Mouse (Mus musculus) MEL (cell line): ENCODE data around the gene Ggt5. TPM values are rescaled to one million over a fixed set of nuclear protein-coding genes. Genes with fewer than 3 reads are reported as not detected.

Source experiments
- DNase-seq: peaks from one replicate; pipeline ENCODE4 v3.0.0; 2011; ENCODE audit warnings: low read depth, low spot score
- H3K27ac ChIP-seq: 2 replicates; pipeline ENCODE4 v1.5.1; 2012; ENCODE audit warnings: low read depth, mild to moderate bottlenecking, control low read depth, low read length, moderate library complexity; ENCODE audit not compliant: control insufficient read depth
- H3K27me3 ChIP-seq, 2 experiments: fragments of 150-350 bp in 1 of 2; sonication (generic) in 1 of 2; 2 replicates each; pipeline ENCODE4 v1.6.1; 2012; ENCODE audit warnings: low read length in 2 of 2, mild to moderate bottlenecking in 2 of 2, improper control_type of control experiment in 1 of 2, moderate library complexity in 1 of 2; ENCODE audit not compliant: insufficient read depth in 2 of 2, control insufficient read depth in 1 of 2
- H3K36me3 ChIP-seq, 2 experiments: 2 replicates each; pipeline ENCODE4 v1.6.1; 2012 to 2014; ENCODE audit warnings: low read length in 2 of 2, improper control_type of control experiment in 1 of 2, inconsistent platforms in 1 of 2, mild to moderate bottlenecking in 1 of 2; ENCODE audit not compliant: insufficient read depth in 2 of 2, control insufficient read depth in 1 of 2
- H3K4me1 ChIP-seq, 2 experiments: fragments of 150-350 bp in 1 of 2; sonication (generic) in 1 of 2; 2 replicates each; pipeline ENCODE4 v1.6.1; 2012; ENCODE audit warnings: low read length in 2 of 2, improper control_type of control experiment in 1 of 2, mild to moderate bottlenecking in 1 of 2; ENCODE audit not compliant: insufficient read depth in 2 of 2, control insufficient read depth in 1 of 2
- H3K4me3 ChIP-seq, 2 experiments: fragments of 150-350 bp in 1 of 2; sonication (generic) in 1 of 2; 2 replicates each; pipeline ENCODE4 v1.5.1; 2012; ENCODE audit warnings: low read depth in 2 of 2, low read length in 2 of 2, mild to moderate bottlenecking in 2 of 2, moderate library complexity in 2 of 2, control low read depth in 1 of 2, improper control_type of control experiment in 1 of 2; ENCODE audit not compliant: control insufficient read depth in 1 of 2, insufficient read depth in 1 of 2
- H3K79me2 ChIP-seq: 2 replicates; pipeline ENCODE4 v1.6.1; 2012; ENCODE audit warnings: mild to moderate bottlenecking, low read length, moderate library complexity; ENCODE audit not compliant: control insufficient read depth, poor library complexity, insufficient read depth
- H3K9ac ChIP-seq: 2 replicates; pipeline ENCODE4 v1.6.1; 2012; ENCODE audit warnings: low read depth, mild to moderate bottlenecking, control low read depth, low read length, moderate library complexity; ENCODE audit not compliant: control insufficient read depth, poor library complexity, severe bottlenecking
- H3K9me3 ChIP-seq: fragments of 150-350 bp; sonication (generic); replicated peaks from 2 replicates; pipeline ENCODE4 v1.6.1; 2012; ENCODE audit warnings: mild to moderate bottlenecking, low read length, improper control_type of control experiment, moderate library complexity; ENCODE audit not compliant: insufficient read depth
- BHLHE40 ChIP-seq: IDR thresholded peaks from 2 replicates; pipeline ENCODE4 v1.6.1; 2012; ENCODE audit warnings: low read depth, mild to moderate bottlenecking, inconsistent platforms, low read length, improper control_type of control experiment, borderline replicate concordance
- CHD1 ChIP-seq: IDR thresholded peaks from 2 replicates; pipeline ENCODE4 v1.6.1; 2012; ENCODE audit warnings: low read depth, mild to moderate bottlenecking, inconsistent platforms, low read length, improper control_type of control experiment
- CHD2 ChIP-seq: IDR thresholded peaks from 2 replicates; pipeline ENCODE4 v1.6.1; 2011; ENCODE audit warnings: low read length, improper control_type of control experiment
- CTCF ChIP-seq, 3 experiments: IDR thresholded peaks in 2 of 3; conservative IDR thresholded peaks in 1 of 3; 2 replicates each; pipeline ENCODE4 v1.5.1; 2011 to 2012; ENCODE audit warnings: low read length in 3 of 3, low read depth in 2 of 3, mild to moderate bottlenecking in 2 of 3, improper control_type of control experiment in 1 of 3, inconsistent platforms in 1 of 3, mixed read lengths in 1 of 3, moderate library complexity in 1 of 3; ENCODE audit not compliant: control insufficient read depth in 1 of 3, insufficient read depth in 1 of 3, poor library complexity in 1 of 3, severe bottlenecking in 1 of 3
- E2F4 ChIP-seq: IDR thresholded peaks from 2 replicates; pipeline ENCODE4 v1.6.1; 2011; ENCODE audit warnings: low read depth, low read length, improper control_type of control experiment, borderline replicate concordance
- ELF1 ChIP-seq: IDR thresholded peaks from 2 replicates; pipeline ENCODE4 v1.6.1; 2014; ENCODE audit warnings: low read depth, mild to moderate bottlenecking, inconsistent platforms, low read length, improper control_type of control experiment, moderate library complexity
- EP300 ChIP-seq, 2 experiments: IDR thresholded peaks; 2 replicates each; pipeline ENCODE4 v1.6.1; 2011; ENCODE audit warnings: improper control_type of control experiment in 2 of 2, low read length in 2 of 2, low read depth in 1 of 2, mild to moderate bottlenecking in 1 of 2
- ETS1 ChIP-seq: IDR thresholded peaks from 2 replicates; pipeline ENCODE4 v1.6.1; 2012; ENCODE audit warnings: low read depth, mild to moderate bottlenecking, inconsistent platforms, low read length, improper control_type of control experiment, moderate library complexity
- GABPA ChIP-seq: IDR thresholded peaks from 2 replicates; pipeline ENCODE4 v1.6.1; 2012; ENCODE audit warnings: low read depth, mild to moderate bottlenecking, inconsistent platforms, low read length, improper control_type of control experiment, moderate library complexity
- GATA1 ChIP-seq: IDR thresholded peaks from 2 replicates; pipeline ENCODE4 v1.6.1; 2011; ENCODE audit warnings: low read depth, low read length, improper control_type of control experiment
- HCFC1 ChIP-seq: IDR thresholded peaks from 2 replicates; pipeline ENCODE4 v1.6.1; 2012; ENCODE audit warnings: low read depth, mild to moderate bottlenecking, inconsistent platforms, low read length, improper control_type of control experiment, moderate library complexity
- JUND ChIP-seq: IDR thresholded peaks from 2 replicates; pipeline ENCODE4 v1.6.1; 2011; ENCODE audit warnings: low read depth, mild to moderate bottlenecking, improper control_type of control experiment, low read length
- MAFK ChIP-seq: IDR thresholded peaks from 2 replicates; pipeline ENCODE4 v1.6.1; 2011; ENCODE audit warnings: low read depth, mild to moderate bottlenecking, low read length, improper control_type of control experiment, borderline replicate concordance
- MAX ChIP-seq: IDR thresholded peaks from 2 replicates; pipeline ENCODE4 v1.6.1; 2011; ENCODE audit warnings: low read length, improper control_type of control experiment
- MAZ ChIP-seq: IDR thresholded peaks from 2 replicates; pipeline ENCODE4 v1.6.1; 2012; ENCODE audit warnings: low read depth, mild to moderate bottlenecking, inconsistent platforms, low read length, improper control_type of control experiment
- MYB ChIP-seq: IDR thresholded peaks from 2 replicates; pipeline ENCODE4 v1.6.1; 2011; ENCODE audit warnings: mild to moderate bottlenecking, low read depth, low read length, improper control_type of control experiment
- NRF1 ChIP-seq: IDR thresholded peaks from 2 replicates; pipeline ENCODE4 v1.6.1; 2014; ENCODE audit warnings: low read depth, mild to moderate bottlenecking, inconsistent platforms, low read length, improper control_type of control experiment, moderate library complexity; ENCODE audit not compliant: poor library complexity, insufficient read depth, severe bottlenecking
- POLR2A ChIP-seq, 2 experiments: IDR thresholded peaks; 2 replicates each; pipeline ENCODE4 v1.6.1; 2011 to 2012; ENCODE audit warnings: low read length in 2 of 2, mild to moderate bottlenecking in 2 of 2, control low read depth in 1 of 2, improper control_type of control experiment in 1 of 2, low read depth in 1 of 2, moderate library complexity in 1 of 2; ENCODE audit not compliant: control insufficient read depth in 1 of 2, insufficient read depth in 1 of 2, poor library complexity in 1 of 2
- POLR2AphosphoS2 ChIP-seq: IDR thresholded peaks from 2 replicates; pipeline ENCODE4 v1.6.1; 2011; ENCODE audit warnings: low read length, improper control_type of control experiment
- POLR2AphosphoS5 ChIP-seq: IDR thresholded peaks from 2 replicates; pipeline ENCODE4 v1.6.1; 2012; ENCODE audit warnings: low read depth, borderline replicate concordance, mild to moderate bottlenecking, inconsistent platforms, low read length, moderate library complexity, mixed read lengths
- RAD21 ChIP-seq: IDR thresholded peaks from 2 replicates; pipeline ENCODE4 v1.6.1; 2011; ENCODE audit warnings: mild to moderate bottlenecking, low read depth, low read length, improper control_type of control experiment
- SIN3A ChIP-seq: IDR thresholded peaks from 2 replicates; pipeline ENCODE4 v1.6.1; 2012; ENCODE audit warnings: low read length, improper control_type of control experiment, inconsistent platforms
- TAL1 ChIP-seq: IDR thresholded peaks from 2 replicates; pipeline ENCODE4 v1.6.1; 2012; ENCODE audit warnings: mild to moderate bottlenecking, inconsistent platforms, low read length, moderate library complexity, mixed read lengths
- TBP ChIP-seq: IDR thresholded peaks from 2 replicates; pipeline ENCODE4 v1.8.0; 2011; ENCODE audit warnings: low read depth, low read length, improper control_type of control experiment
- UBTF ChIP-seq: IDR thresholded peaks from 2 replicates; pipeline ENCODE4 v1.6.1; 2012; ENCODE audit warnings: low read depth, mild to moderate bottlenecking, inconsistent platforms, low read length, improper control_type of control experiment, moderate library complexity, borderline replicate concordance; ENCODE audit not compliant: insufficient read depth
- ZC3H11A ChIP-seq: IDR thresholded peaks from 2 replicates; pipeline ENCODE4 v1.6.1; 2012; ENCODE audit warnings: low read depth, mild to moderate bottlenecking, inconsistent platforms, low read length, improper control_type of control experiment
- ZKSCAN1 ChIP-seq: IDR thresholded peaks from 2 replicates; pipeline ENCODE4 v1.6.1; 2012; ENCODE audit warnings: low read depth, mild to moderate bottlenecking, inconsistent platforms, low read length, improper control_type of control experiment, moderate library complexity
- ZMIZ1 ChIP-seq: IDR thresholded peaks from 2 replicates; pipeline ENCODE4 v1.6.1; 2012; ENCODE audit warnings: low read depth, mild to moderate bottlenecking, inconsistent platforms, low read length, improper control_type of control experiment, moderate library complexity
- ZNF384 ChIP-seq: IDR thresholded peaks from 2 replicates; pipeline ENCODE4 v1.6.1; 2012; ENCODE audit warnings: low read depth, mild to moderate bottlenecking, inconsistent platforms, low read length, improper control_type of control experiment
- polyA plus RNA-seq, 2 experiments: library from polyadenylated mRNA; stranded (reverse) in 1 of 2; unstranded in 1 of 2; fragments of >175 nt in 1 of 2; fragments of >200 nt in 1 of 2; gene quantifications; 2 replicates each; pipeline versions ENCODE4 v1.2.1 to v1.2.4; 2012; ENCODE audit warnings: low replicate concordance in 2 of 2, low read depth in 1 of 2; ENCODE audit not compliant: insufficient read length in 2 of 2, insufficient read depth in 1 of 2, missing spikeins in 1 of 2
- total RNA-seq: library from RNA; depleted of rRNA; stranded (reverse); fragments of 300-350 nt; gene quantifications from 2 replicates; pipeline ENCODE4 v1.2.3, GENCODE M21; 2012

The Ggt5 gene
- total and polyA plus RNA-seq, 3 experiments, result 0.11 TPM; not detected in 2

DNA sequence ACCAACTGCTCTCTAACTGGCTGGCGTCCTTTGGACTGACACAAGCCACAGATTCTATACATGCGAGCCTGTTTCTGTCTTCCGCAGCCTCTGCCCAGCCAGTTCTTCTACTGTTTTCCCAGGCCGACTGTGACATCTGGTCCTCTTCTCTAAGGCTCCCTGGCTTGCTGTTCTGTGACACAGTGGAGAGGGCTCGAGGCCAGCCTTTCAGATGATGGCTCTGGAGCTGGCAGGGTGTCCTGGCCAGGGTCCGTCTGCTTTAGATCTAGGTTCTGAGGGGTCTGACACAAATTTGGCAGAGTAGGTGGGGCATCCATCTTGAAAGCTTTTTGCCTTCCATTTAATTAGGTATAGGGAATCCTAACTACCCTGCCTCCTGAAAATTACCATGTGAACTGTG, 72.2 kb downstream of the Ggt5 start:
- Histone ChIP-seq H3K4me3 (no peak overlapping the region), H3K4me1 (no peaks in the 10 kb centered on the region), H3K27ac (no peak overlapping the region), H3K36me3 (peaks cover 0 to 6% of the 10 kb centered on the region in 2 experiments; a peak in 2 of 4 replicates), H3K9ac (no peak overlapping the region), H3K27me3 (no peaks in the 10 kb centered on the region), H3K9me3 (no peaks in the 10 kb centered on the region), H3K79me2 (no peaks in the 10 kb centered on the region; the same call in 1 of the 2 replicates)
- DNase-seq, result no peak
- TF ChIP-seq SIN3A (no peak), GATA1 (no peak), MAZ (no peak), MAFK (no peak), HCFC1 (no peak), CHD1 (no peak), EP300 (IDR thresholded peaks at IDR 0.05; ENCODE audit: low read depth in 1 of 2, low read length in 2 of 2) (no peak), ZNF384 (no peak), E2F4 (no peak), ZMIZ1 (no peak), TAL1 (no peak), GABPA (no peak), ZC3H11A (no peak), MYB (no peak), TBP (no peak), POLR2A (IDR thresholded peaks at IDR 0.05; ENCODE audit: control insufficient read depth in 1 of 2, insufficient read depth in 1 of 2, low read depth in 1 of 2, low read length in 2 of 2, poor library complexity in 1 of 2) (no peak), UBTF (no peak), ELF1 (no peak), MAX (no peak), CHD2 (no peak)

- H3K9me3 ChIP-seq, result no peaks in the 10 kb centered on the region
- no peak for DNase-seq
- H3K9ac ChIP-seq, result no peak overlapping the region
- no peak overlapping the region for H3K27ac ChIP-seq
- H3K36me3 ChIP-seq, result peaks cover 3 to 5% of the 10 kb centered on the region in 2 experiments; a peak in 3 of 4 replicates
- H3K79me2 ChIP-seq, result no peaks in the 10 kb centered on the region; the same call in 1 of the 2 replicates
- no peaks in the 10 kb centered on the region for H3K27me3 ChIP-seq
- H3K4me1 ChIP-seq, result no peaks in the 10 kb centered on the region; a peak in 1 of 4 replicates
- TF ChIP-seq GABPA (no peak), HCFC1 (no peak), MAX (no peak), ETS1 (no peak), GATA1 (no peak), RAD21 (no peak), POLR2AphosphoS2 (no peak), TAL1 (no peak), POLR2AphosphoS5 (no peak), E2F4 (no peak), MYB (no peak), CHD1 (no peak), ZKSCAN1 (no peak), ZC3H11A (no peak), MAZ (no peak), BHLHE40 (no peak), ZNF384 (no peak), JUND (no peak), NRF1 (no peak), CTCF (IDR thresholded peaks at IDR 0.05 in 2 of 3, conservative IDR thresholded peaks at IDR 0.05 in 1 of 3; ENCODE audit: control insufficient read depth in 1 of 3, insufficient read depth in 1 of 3, low read depth in 2 of 3, low read length in 3 of 3, poor library complexity in 1 of 3, severe bottlenecking in 1 of 3) (no peak)
- TF ChIP-seq, all 39 proteins: peak for 0
- H3K4me3 ChIP-seq, result no peak overlapping the region
Measured at GRCm38 (mm10) chr10:75661876-75662275, 72.7 kb downstream of the Ggt5 start.
